In the genomic region with DNA sequence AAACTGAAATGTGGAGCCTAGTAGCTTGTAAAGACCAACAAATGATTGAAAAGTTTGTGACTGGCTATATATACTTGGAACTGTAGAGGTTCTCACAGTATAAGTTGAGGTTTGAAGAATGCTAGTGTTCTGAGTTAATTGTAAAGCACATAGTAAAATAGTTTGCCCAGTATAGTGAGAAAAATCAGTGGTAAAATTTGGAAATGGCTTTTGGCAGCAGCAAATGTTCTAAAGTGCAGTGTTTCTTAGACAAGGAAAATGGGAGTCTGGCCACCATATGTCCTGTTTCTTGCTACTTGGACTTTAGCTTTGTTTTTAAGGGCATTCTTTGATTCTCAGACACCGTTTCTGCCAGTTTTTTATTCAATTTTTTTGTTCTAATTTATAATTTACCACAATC, we compare ENCODE assay signal across 24 mouse cellular contexts. TPM values are rescaled to one million over a fixed set of nuclear protein-coding genes. Genes with fewer than 3 reads are reported as not detected.
DNase-seq lines count a peak whose midpoint lies in the region; ATAC-seq and TF ChIP-seq lines count a peak whose summit lies in the region.
"Had no signal": no experiment of that assay in that cellular context is flagged by ENCODE, and none has a peak within 500 bp of the region (broad histone marks: within the 10 kb centered on the region; RNA-seq: fewer than 3 reads in every experiment).

No protein-coding gene starts in this region.

- H3K27me3 ChIP-seq in limb, embryonic 13.5 days: no peaks in the 10 kb centered on the region
- no peaks in the 10 kb centered on the region for H3K27me3 ChIP-seq in limb, embryonic 10.5 days (ENCODE audit: low read depth, poor library complexity, severe bottlenecking)
- H3K27me3 ChIP-seq in CH12.LX (replicated peaks): no peaks in the 10 kb centered on the region
- no peaks in the 10 kb centered on the region for H3K27me3 ChIP-seq in intestine, embryonic 16.5 days (replicated peaks; ENCODE audit: control insufficient read depth, insufficient read depth, low read length)
- H3K27me3 ChIP-seq: embryonic facial prominence, embryonic 13.5 days; embryonic facial prominence, embryonic 15.5 days; forebrain, embryonic 12.5 days; Patski had no signal

- 0 out of 2 replicates have a peak, but pooled peaks cover 2% of the 10 kb centered on the region for H3K79me2 ChIP-seq in CH12.LX (replicated peaks; ENCODE audit: control insufficient read depth, extremely low read depth, insufficient read depth, poor library complexity, severe bottlenecking)

- WGBS in limb, embryonic 13.5 days: 59% methylated on average over 1 of the region's 1 CpGs
- 83% methylated on average over 1 of the region's 1 CpGs for WGBS in limb, embryonic 10.5 days
- WGBS in intestine, embryonic 16.5 days: 90% methylated on average over 1 of the region's 1 CpGs

- H3K4me2 ChIP-seq in limb, embryonic 13.5 days (replicated peaks): no peak overlapping the region
- no peak overlapping the region for H3K4me2 ChIP-seq in CH12.LX (ENCODE audit: insufficient read depth, low read depth, poor library complexity, severe bottlenecking)
- no peak overlapping the region for H3K4me2 ChIP-seq in intestine, embryonic 16.5 days (ENCODE audit: low read depth, low read length)
- H3K4me2 ChIP-seq: embryonic facial prominence, embryonic 13.5 days; embryonic facial prominence, embryonic 15.5 days; forebrain, embryonic 12.5 days had no signal

- no peak for TF ChIP-seq CTCF in CH12.LX (conservative IDR thresholded peaks at IDR 0.05 in 1 of 2, IDR thresholded peaks at IDR 0.05 in 1 of 2; ENCODE audit: low read depth in 2 of 2, low read length in 2 of 2)

- peak; percentile 7; the same call in 1 of the 2 replicates for ATAC-seq in limb, embryonic 13.5 days (ENCODE audit: low FRiP score, low read depth)
- ATAC-seq in intestine, embryonic 16.5 days: no peak
- ATAC-seq: activated CD4-positive, CD25-positive, alpha-beta regulatory T cell, adult 4 months; CD4-positive, CD25-positive, alpha-beta regulatory T cell, adult 4 months; Patski had no signal

- DNase-seq in limb, embryonic 10.5 days (ENCODE audit: low spot score): no peak
- DNase-seq in CH12.LX (ENCODE audit: extremely low read depth) (no peak), adipocyte (ENCODE audit: low spot score) (peak; percentile 53)
- no peak for DNase-seq in cerebellum, postnatal 10 days
- no peak for DNase-seq in gastrocnemius, postnatal 25 days
- DNase-seq: adrenal gland, adult 2 months; adrenal gland, postnatal 10 days; adrenal gland, postnatal 25 days; B cell, adult 2 months; cerebellum, adult 11 months; cerebellum, adult 8-10 months; cerebellum, adult 9-11 months; cerebellum, postnatal 25 days; embryo, embryonic 11 days had no signal

- in situ Hi-C loops in CH12.LX (cut with MboI; ENCODE audit: low pct_ligation_motif_present, low pct_unique_long_range_greater_than_20kb, low sequenced_read_pairs): no loop called here

- H3K9ac ChIP-seq in limb, embryonic 13.5 days: no peak overlapping the region
- H3K9ac ChIP-seq in CH12.LX (ENCODE audit: insufficient read depth, low read depth): no peak overlapping the region
- no peak overlapping the region for H3K9ac ChIP-seq in intestine, embryonic 16.5 days (ENCODE audit: low read depth, low read length)
- H3K9ac ChIP-seq: embryonic facial prominence, embryonic 13.5 days; embryonic facial prominence, embryonic 15.5 days; forebrain, embryonic 12.5 days had no signal

- peaks cover 14% of the 10 kb centered on the region for H3K36me3 ChIP-seq in limb, embryonic 13.5 days
- peaks cover 34% of the 10 kb centered on the region for H3K36me3 ChIP-seq in limb, embryonic 10.5 days
- H3K36me3 ChIP-seq in CH12.LX (replicated peaks in 1 of 2; ENCODE audit: control insufficient read depth in 1 of 2, insufficient read depth in 1 of 2, low read length in 1 of 2): peaks cover 26 to 46% of the 10 kb centered on the region in 2 experiments
- H3K36me3 ChIP-seq in intestine, embryonic 16.5 days (ENCODE audit: control insufficient read depth, insufficient read depth, low read length): 0 out of 2 replicates have a peak, but pooled peaks cover 2% of the 10 kb centered on the region

- H3K4me1 ChIP-seq in limb, embryonic 13.5 days: peaks cover 18% of the 10 kb centered on the region
- no peaks in the 10 kb centered on the region for H3K4me1 ChIP-seq in limb, embryonic 10.5 days
- H3K4me1 ChIP-seq in CH12.LX (ENCODE audit: control insufficient read depth in 1 of 2, insufficient read depth in 2 of 2): peaks cover 0 to 26% of the 10 kb centered on the region in 2 experiments; a peak in 2 of 4 replicates
- peaks cover 3% of the 10 kb centered on the region; the same call in 1 of the 2 replicates for H3K4me1 ChIP-seq in intestine, embryonic 16.5 days (ENCODE audit: control insufficient read depth, insufficient read depth, low read length)
- H3K4me1 ChIP-seq: forebrain, embryonic 10.5 days; forebrain, embryonic 12.5 days had no signal

- TF ChIP-seq EP300 in CH12.LX (IDR thresholded peaks at IDR 0.05; ENCODE audit: low read length): no peak

- H3K9me3 ChIP-seq in limb, embryonic 13.5 days: no peaks in the 10 kb centered on the region
- H3K9me3 ChIP-seq in limb, embryonic 10.5 days (replicated peaks): no peaks in the 10 kb centered on the region
- H3K9me3 ChIP-seq in CH12.LX (replicated peaks; ENCODE audit: low read length): no peaks in the 10 kb centered on the region
- no peaks in the 10 kb centered on the region for H3K9me3 ChIP-seq in intestine, embryonic 16.5 days (ENCODE audit: control insufficient read depth, low read length)
- H3K9me3 ChIP-seq: embryonic facial prominence, embryonic 13.5 days; embryonic facial prominence, embryonic 15.5 days; forebrain, embryonic 10.5 days; forebrain, embryonic 12.5 days had no signal

- dilution Hi-C loops in CH12.LX (cut with MboI; ENCODE audit: extremely low pct_ligation_motif_present, extremely low pct_unique_long_range_greater_than_20kb, low sequenced_read_pairs): no loop called here

- H3K4me3 ChIP-seq in limb, embryonic 13.5 days: no peak overlapping the region
- H3K4me3 ChIP-seq in limb, embryonic 10.5 days: no peak overlapping the region
- no peak overlapping the region for H3K4me3 ChIP-seq in CH12.LX (replicated peaks in 1 of 3; ENCODE audit: low read depth in 2 of 3, low read length in 2 of 3, poor library complexity in 1 of 3)
- H3K4me3 ChIP-seq in intestine, embryonic 16.5 days (ENCODE audit: low read length): no peak overlapping the region
- H3K4me3 ChIP-seq: embryonic facial prominence, embryonic 13.5 days; embryonic facial prominence, embryonic 15.5 days; erythroblast, embryonic 14.5 days; forebrain, embryonic 10.5 days; forebrain, embryonic 12.5 days had no signal

- no peak for TF ChIP-seq RAD21 in CH12.LX (IDR thresholded peaks at IDR 0.05; ENCODE audit: low read depth, low read length)

- H3K27ac ChIP-seq in limb, embryonic 13.5 days: 0 out of 2 replicates have a peak overlapping the region, but pooled peaks have one; percentile 22
- H3K27ac ChIP-seq in limb, embryonic 10.5 days: no peak overlapping the region
- no peak overlapping the region for H3K27ac ChIP-seq in CH12.LX (ENCODE audit: insufficient read depth, low read depth)
- no peak overlapping the region for H3K27ac ChIP-seq in intestine, embryonic 16.5 days (ENCODE audit: low read length)
- H3K27ac ChIP-seq: embryonic facial prominence, embryonic 13.5 days; embryonic facial prominence, embryonic 15.5 days; forebrain, embryonic 10.5 days; forebrain, embryonic 12.5 days had no signal

- no peak for TF ChIP-seq POLR2A in CH12.LX (IDR thresholded peaks at IDR 0.05; ENCODE audit: low read depth, low read length)

TF ChIP-seq in CH12.LX, 34 proteins besides CTCF, POLR2A, EP300 and RAD21:
- TF ChIP-seq NRF1 (IDR thresholded peaks at IDR 0.05; ENCODE audit: low read depth, low read length) (no peak), MYC (IDR thresholded peaks at IDR 0.05; ENCODE audit: low read depth, low read length) (0 out of 2 replicates have a peak, but pooled peaks have one; percentile 18), GABPA (IDR thresholded peaks at IDR 0.05; ENCODE audit: insufficient replicate concordance, low read depth, low read length) (no peak), POLR2AphosphoS2 (IDR thresholded peaks at IDR 0.05; ENCODE audit: low read depth, low read length) (no peak), IRF4 (IDR thresholded peaks at IDR 0.05; ENCODE audit: low read depth, low read length) (no peak), ZMIZ1 (IDR thresholded peaks at IDR 0.05; ENCODE audit: low read depth, low read length) (peak; percentile 63; the same call in 1 of the 2 replicates)

RNA-seq across cellular contexts. Expression of a gene that starts 17.0 kb away (rescaled TPM):
- polyA plus RNA-seq in limb, embryonic 13.5 days (2015; fragmentation: Nextera tagmentation; extraction: Ambion mirVana): 5.5 and 5.7 TPM in 2 replicates
- polyA plus RNA-seq in limb, embryonic 10.5 days (2016; fragmentation: Nextera tagmentation; extraction: Ambion mirVana): 1.9 and 2.5 TPM in 2 replicates
- total RNA-seq in CH12.LX (2012; rRNA removed) (32.3 and 35.2 TPM in 2 replicates), CH12.LX (2014; rRNA removed) (30.9 and 36.4 TPM in 2 replicates)
- 29.8 and 31.5 TPM in 2 replicates for polyA plus RNA-seq in CH12.LX (2012; ENCODE audit: insufficient read length, low read depth)
- 20.1 and 21.3 TPM in 2 replicates for polyA plus RNA-seq in intestine, embryonic 16.5 days (2015; fragmentation: Nextera tagmentation; extraction: Ambion mirVana)
- 1 to 10 TPM; 4.1 to 4.7 TPM for total RNA-seq in gastrocnemius, postnatal 25 days (2021)
- polyA plus RNA-seq: erythroblast, embryonic 14.5 days had no signal

RNA-seq across cellular contexts. Expression of a gene that starts 30.5 kb away (rescaled TPM):
- polyA plus RNA-seq in limb, embryonic 13.5 days (2015; fragmentation: Nextera tagmentation; extraction: Ambion mirVana): 506 and 507 TPM in 2 replicates
- 530 and 546 TPM in 2 replicates for polyA plus RNA-seq in limb, embryonic 10.5 days (2016; fragmentation: Nextera tagmentation; extraction: Ambion mirVana)
- total RNA-seq in CH12.LX (2012; rRNA removed) (590 and 839 TPM in 2 replicates), CH12.LX (2014; rRNA removed) (1,791 and 1,803 TPM in 2 replicates)
- 1,178 and 1,222 TPM in 2 replicates for polyA plus RNA-seq in CH12.LX (2012; ENCODE audit: insufficient read length, low read depth)
- polyA plus RNA-seq in intestine, embryonic 16.5 days (2015; fragmentation: Nextera tagmentation; extraction: Ambion mirVana): 497 and 511 TPM in 2 replicates
- 100 to 1,000 TPM; 281 to 301 TPM for total RNA-seq in gastrocnemius, postnatal 25 days (2021)

RNA-seq across cellular contexts. Expression of a gene that starts 44.7 kb away (rescaled TPM):
- polyA plus RNA-seq in limb, embryonic 13.5 days (2015; fragmentation: Nextera tagmentation; extraction: Ambion mirVana): 66.8 and 67.7 TPM in 2 replicates
- polyA plus RNA-seq in limb, embryonic 10.5 days (2016; fragmentation: Nextera tagmentation; extraction: Ambion mirVana): 66.4 and 75.3 TPM in 2 replicates
- 36.4 and 39.4 TPM in 2 replicates for total RNA-seq in CH12.LX (2012; rRNA removed)
- 62.0 and 70.8 TPM in 2 replicates for total RNA-seq in CH12.LX (2014; rRNA removed)
- polyA plus RNA-seq in CH12.LX (2012; ENCODE audit: insufficient read length, low read depth): 58.2 and 65.5 TPM in 2 replicates
- polyA plus RNA-seq in intestine, embryonic 16.5 days (2015; fragmentation: Nextera tagmentation; extraction: Ambion mirVana): 61.2 and 61.9 TPM in 2 replicates
- 10 to 100 TPM; 27.9 to 29.2 TPM for total RNA-seq in gastrocnemius, postnatal 25 days (2021)
